Mouse (Mus musculus): Measurements from ENCODE around the gene DXBay18. TPM values are rescaled to one million over a fixed set of nuclear protein-coding genes. Genes with fewer than 3 reads are reported as not detected.
"Not testable (repeated sequence)": the region's sequence is repeated elsewhere in the genome, so short reads cannot be mapped to it uniquely, and the experiment has no call there.

Gene DXBay18
- 0.55 TPM in 1 of 2 replicates, not detected in the other for polyA plus RNA-seq (2012; ENCODE audit: insufficient read depth, insufficient read length, missing spikeins)

DNA sequence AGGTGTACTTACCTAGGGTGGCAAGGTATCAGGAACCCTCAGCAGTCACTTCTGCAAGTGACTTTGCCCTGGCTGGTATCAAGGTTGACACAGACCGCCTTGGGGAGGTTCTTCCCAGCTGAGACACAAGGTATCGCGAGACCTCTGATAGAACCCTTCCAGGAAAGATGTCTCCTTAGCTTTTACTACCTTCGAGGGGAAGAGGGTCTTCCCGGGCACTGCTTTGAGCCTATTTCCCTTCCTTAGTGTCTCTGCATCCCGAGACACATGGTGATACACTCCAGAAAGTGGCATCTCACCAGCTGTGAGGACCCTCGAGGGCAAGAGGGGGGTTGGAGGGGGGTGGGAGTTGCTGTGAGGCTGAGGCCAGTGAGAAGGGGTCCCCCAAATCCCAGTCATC lies at the start of gene DXBay18:
TSS of gene DXBay18 (minus strand) at position 101 of the 400 bp plus-strand sequence.
- H3K27ac ChIP-seq (replicated peaks; ENCODE audit: low read depth, low read length); H3K4me1 ChIP-seq (ENCODE audit: control insufficient read depth, insufficient read depth, insufficient read length, low read length); H3K4me3 ChIP-seq (ENCODE audit: insufficient read depth, low read depth, low read length): not testable (repeated sequence)

DNA sequence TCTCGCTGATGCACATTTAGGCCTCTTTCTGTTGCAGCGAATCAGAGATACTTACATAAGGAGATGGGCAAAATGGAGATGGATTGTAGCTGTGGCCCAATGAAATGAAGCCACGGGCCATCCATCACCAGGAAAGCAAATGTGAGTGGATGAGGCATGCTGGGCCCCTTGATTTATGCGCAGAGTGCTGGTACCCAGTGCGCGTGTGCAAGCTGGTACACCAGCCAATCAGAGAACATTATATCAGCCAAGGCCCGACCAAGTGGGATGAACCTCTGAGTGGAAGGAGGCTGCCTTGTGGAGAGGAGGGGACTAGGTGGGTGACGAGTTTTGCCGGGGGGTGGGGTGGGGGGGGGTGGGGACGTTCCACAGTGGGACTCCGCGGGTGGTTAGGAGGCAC lies 42.7 kb upstream of the DXBay18 start, which contains the start of gene Xlr3b:
TSS of gene Xlr3b (plus strand) at position 274 of the 400 bp plus-strand sequence.
- not testable (repeated sequence) for H3K4me1 ChIP-seq (ENCODE audit: control insufficient read depth, insufficient read depth, insufficient read length, low read length); H3K4me3 ChIP-seq (ENCODE audit: insufficient read depth, low read depth, low read length); H3K27ac ChIP-seq (replicated peaks; ENCODE audit: low read depth, low read length)

DNA sequence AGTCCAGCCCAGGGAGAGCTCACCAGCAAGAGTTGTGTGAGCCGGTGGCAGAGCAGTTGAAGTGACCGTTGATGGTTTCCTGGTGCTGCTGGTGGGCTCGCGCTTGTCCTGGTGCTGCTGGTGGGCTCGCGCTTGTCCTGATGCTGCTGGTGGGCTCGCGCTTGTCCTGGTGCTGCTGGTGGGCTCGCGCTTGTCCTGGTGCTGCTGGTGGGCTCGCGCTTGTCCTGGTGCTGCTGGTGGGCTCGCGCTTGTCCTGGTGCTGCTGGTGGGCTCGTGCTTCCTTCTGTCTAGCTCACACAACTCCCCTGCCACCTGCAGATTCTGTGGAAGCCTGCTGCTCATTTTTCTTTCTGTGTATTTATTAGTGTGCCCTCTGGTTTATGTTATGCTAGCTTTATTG lies 27.6 kb upstream of the DXBay18 start, which contains the start of gene Spin2d:
TSS of gene Spin2d (minus strand) at position 101 of the 400 bp plus-strand sequence.
- H3K4me1 ChIP-seq (ENCODE audit: control insufficient read depth, insufficient read depth, insufficient read length, low read length); H3K27ac ChIP-seq (replicated peaks; ENCODE audit: low read depth, low read length); H3K4me3 ChIP-seq (ENCODE audit: insufficient read depth, low read depth, low read length): not testable (repeated sequence)

DNA sequence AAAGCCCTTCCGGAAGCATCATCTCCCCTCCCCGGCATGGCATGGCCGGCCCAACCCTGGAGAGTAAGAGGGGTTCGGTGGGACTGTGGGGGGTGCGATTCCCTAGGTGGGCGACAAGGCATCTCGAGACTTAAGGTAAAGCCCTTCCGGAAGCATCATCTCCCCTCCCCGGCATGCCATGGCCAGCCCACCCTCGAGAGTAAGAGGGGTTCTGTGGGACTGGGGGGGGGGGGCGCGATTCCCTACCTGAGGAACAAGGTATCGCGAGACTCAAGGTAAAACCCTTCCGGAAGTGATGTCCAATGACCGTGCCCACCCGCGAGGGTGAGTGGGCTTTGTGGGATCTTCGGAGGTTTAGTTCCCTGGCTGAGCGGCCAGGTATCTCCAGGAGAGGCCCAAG lies 754 bp downstream of the DXBay18 start, which contains the start of gene Xlr5b:
TSS of gene Xlr5b (plus strand) at position 301 of the 400 bp plus-strand sequence.
- not testable (repeated sequence) for H3K4me1 ChIP-seq (ENCODE audit: control insufficient read depth, insufficient read depth, insufficient read length, low read length); H3K27ac ChIP-seq (replicated peaks; ENCODE audit: low read depth, low read length); H3K4me3 ChIP-seq (ENCODE audit: insufficient read depth, low read depth, low read length)

DNA sequence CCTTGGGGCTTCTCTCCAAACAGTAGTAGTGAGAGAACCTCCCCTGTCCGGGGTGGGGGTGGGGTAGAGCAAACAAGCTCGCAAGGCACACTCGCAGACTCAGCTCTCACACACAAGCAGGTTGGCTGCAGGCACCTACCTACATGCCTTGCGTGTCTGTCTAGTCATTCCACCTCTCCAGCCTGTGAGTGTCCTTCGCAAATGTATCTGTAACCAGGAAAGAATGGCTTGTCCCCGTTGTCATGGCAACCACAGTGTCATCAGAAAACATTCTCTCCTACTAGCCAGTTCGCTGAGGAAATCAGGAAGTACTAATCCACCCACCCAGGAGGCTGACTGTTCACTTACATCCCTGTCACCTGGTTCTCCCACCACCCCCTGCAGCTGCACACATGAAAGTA lies 6.0 kb downstream of the DXBay18 start:
- H3K4me3 ChIP-seq (ENCODE audit: insufficient read depth, low read depth, low read length); H3K4me1 ChIP-seq (ENCODE audit: control insufficient read depth, insufficient read depth, insufficient read length, low read length); H3K27ac ChIP-seq (replicated peaks; ENCODE audit: low read depth, low read length): not testable (repeated sequence)

DNA sequence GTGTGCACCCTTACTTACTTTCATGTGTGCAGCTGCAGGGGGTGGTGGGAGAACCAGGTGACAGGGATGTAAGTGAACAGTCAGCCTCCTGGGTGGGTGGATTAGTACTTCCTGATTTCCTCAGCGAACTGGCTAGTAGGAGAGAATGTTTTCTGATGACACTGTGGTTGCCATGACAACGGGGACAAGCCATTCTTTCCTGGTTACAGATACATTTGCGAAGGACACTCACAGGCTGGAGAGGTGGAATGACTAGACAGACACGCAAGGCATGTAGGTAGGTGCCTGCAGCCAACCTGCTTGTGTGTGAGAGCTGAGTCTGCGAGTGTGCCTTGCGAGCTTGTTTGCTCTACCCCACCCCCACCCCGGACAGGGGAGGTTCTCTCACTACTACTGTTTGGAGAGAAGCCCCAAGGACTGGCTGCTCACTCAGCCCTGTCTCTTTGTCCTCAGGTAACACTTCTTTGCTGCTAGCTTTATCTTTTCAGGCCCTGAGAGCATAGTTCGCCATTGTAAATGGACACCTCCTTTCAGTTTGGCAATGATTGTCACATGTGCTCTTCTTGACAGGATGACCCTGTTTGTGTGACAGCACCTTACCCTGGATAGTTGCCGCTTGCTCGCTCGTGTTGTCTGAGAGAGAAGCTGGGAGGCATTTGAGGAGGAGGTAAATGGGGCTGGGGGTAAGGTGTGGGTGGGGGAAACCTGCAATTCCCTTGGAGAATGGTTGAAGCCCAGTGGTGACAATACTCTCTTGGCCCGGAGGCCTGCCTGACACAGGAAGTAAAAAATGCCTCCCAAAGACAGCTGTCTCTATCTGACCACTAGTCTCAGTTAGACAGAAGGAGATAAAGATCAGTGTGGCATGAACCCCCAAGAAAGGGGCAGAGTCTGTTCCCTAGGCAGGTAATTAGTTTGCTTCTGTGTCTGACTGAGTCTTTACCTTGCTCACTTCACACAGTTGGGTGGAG lies 26.1 kb downstream of the DXBay18 start:
- not testable (repeated sequence) for H3K27ac ChIP-seq (replicated peaks; ENCODE audit: low read depth, low read length); H3K4me3 ChIP-seq (ENCODE audit: insufficient read depth, low read depth, low read length)

DNA sequence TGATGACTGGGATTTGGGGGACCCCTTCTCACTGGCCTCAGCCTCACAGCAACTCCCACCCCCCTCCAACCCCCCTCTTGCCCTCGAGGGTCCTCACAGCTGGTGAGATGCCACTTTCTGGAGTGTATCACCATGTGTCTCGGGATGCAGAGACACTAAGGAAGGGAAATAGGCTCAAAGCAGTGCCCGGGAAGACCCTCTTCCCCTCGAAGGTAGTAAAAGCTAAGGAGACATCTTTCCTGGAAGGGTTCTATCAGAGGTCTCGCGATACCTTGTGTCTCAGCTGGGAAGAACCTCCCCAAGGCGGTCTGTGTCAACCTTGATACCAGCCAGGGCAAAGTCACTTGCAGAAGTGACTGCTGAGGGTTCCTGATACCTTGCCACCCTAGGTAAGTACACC lies 32.5 kb downstream of the DXBay18 start, which contains the start of gene Gm14685:
TSS of gene Gm14685 (plus strand) at position 301 of the 400 bp plus-strand sequence.
- not testable (repeated sequence) for H3K4me1 ChIP-seq (ENCODE audit: control insufficient read depth, insufficient read depth, insufficient read length, low read length); H3K4me3 ChIP-seq (ENCODE audit: insufficient read depth, low read depth, low read length); H3K27ac ChIP-seq (replicated peaks; ENCODE audit: low read depth, low read length)

More for the DNA sequence above, 26.1 kb downstream of the DXBay18 start:
- not testable (repeated sequence) for H3K4me1 ChIP-seq (ENCODE audit: control insufficient read depth, insufficient read depth, insufficient read length, low read length)

DNA sequence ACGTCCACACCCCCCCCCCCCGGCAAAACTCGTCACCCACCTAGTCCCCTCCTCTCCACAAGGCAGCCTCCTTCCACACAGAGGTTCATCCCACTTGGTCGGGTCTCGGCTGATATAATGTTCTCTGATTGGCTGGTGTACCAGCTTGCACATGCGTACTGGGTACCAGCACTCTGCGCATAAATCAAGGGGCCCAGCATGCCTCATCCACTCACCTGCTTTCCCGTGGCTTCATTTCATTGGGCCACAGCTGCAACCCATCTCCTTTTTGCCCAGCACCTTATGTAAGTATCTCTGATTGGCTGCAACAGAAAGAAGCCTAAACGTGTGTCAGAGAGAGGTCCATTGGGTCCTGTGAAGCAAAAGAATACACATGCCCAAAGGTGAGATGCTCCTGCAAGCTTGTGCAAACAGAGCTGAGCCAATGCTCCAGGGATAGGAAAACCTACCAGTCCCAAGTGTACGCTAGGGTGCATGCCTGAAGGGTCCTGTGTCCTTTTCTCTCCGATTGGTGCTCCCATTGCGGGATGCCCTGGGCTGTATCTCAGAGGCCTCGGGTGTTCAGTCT lies 52.2 kb downstream of the DXBay18 start, which contains the start of gene Xlr3a:
TSS of gene Xlr3a (minus strand) at position 155 of the 568 bp plus-strand sequence.
- not testable (repeated sequence) for H3K27ac ChIP-seq (replicated peaks; ENCODE audit: low read depth, low read length); H3K4me1 ChIP-seq (ENCODE audit: control insufficient read depth, insufficient read depth, insufficient read length, low read length); H3K4me3 ChIP-seq (ENCODE audit: insufficient read depth, low read depth, low read length)

Other genes with a start within 250 kb of the DXBay18 start
- gene Cetn2, start 231.0 kb downstream of the DXBay18 start, polyA plus RNA-seq (2012; ENCODE audit: insufficient read depth, insufficient read length, missing spikeins), result 40.1 and 42.6 TPM in 2 replicates
- 81.7 and 105 TPM in 2 replicates for gene Nsdhl, start 230.9 kb downstream of the DXBay18 start, polyA plus RNA-seq (2012; ENCODE audit: insufficient read depth, insufficient read length, missing spikeins)
- gene Zfp185, start 162.1 kb downstream of the DXBay18 start, polyA plus RNA-seq (2012; ENCODE audit: insufficient read depth, insufficient read length, missing spikeins), result 6.0 and 7.1 TPM in 2 replicates
- gene Pnma5, start 112.3 kb downstream of the DXBay18 start, polyA plus RNA-seq (2012; ENCODE audit: insufficient read depth, insufficient read length, missing spikeins), result not detected in 2 replicates
- not detected in 2 replicates for gene Pnma3, start 84.7 kb downstream of the DXBay18 start, polyA plus RNA-seq (2012; ENCODE audit: insufficient read depth, insufficient read length, missing spikeins)
- 5.0 TPM in 1 of 2 replicates, not detected in the other for gene Xlr4a, start 67.0 kb downstream of the DXBay18 start, polyA plus RNA-seq (2012; ENCODE audit: insufficient read depth, insufficient read length, missing spikeins)
- gene Xlr3a, start 52.4 kb downstream of the DXBay18 start, polyA plus RNA-seq (2012; ENCODE audit: insufficient read depth, insufficient read length, missing spikeins), result 1.3 and 3.2 TPM in 2 replicates
- gene Gm14685, start 32.4 kb downstream of the DXBay18 start, polyA plus RNA-seq (2012; ENCODE audit: insufficient read depth, insufficient read length, missing spikeins), result not detected in 2 replicates
- gene Xlr5b, start 654 bp downstream of the DXBay18 start, polyA plus RNA-seq (2012; ENCODE audit: insufficient read depth, insufficient read length, missing spikeins), result 1.3 TPM in 1 of 2 replicates, not detected in the other
- gene Spin2d, start 27.5 kb upstream of the DXBay18 start, polyA plus RNA-seq (2012; ENCODE audit: insufficient read depth, insufficient read length, missing spikeins), result not detected in 2 replicates
- gene Xlr3b, start 42.8 kb upstream of the DXBay18 start, polyA plus RNA-seq (2012; ENCODE audit: insufficient read depth, insufficient read length, missing spikeins), result 4.6 and 10.4 TPM in 2 replicates
- gene Xlr4b, start 64.9 kb upstream of the DXBay18 start, polyA plus RNA-seq (2012; ENCODE audit: insufficient read depth, insufficient read length, missing spikeins), result 3.8 TPM in 1 of 2 replicates, not detected in the other
- 4.4 and 5.8 TPM in 2 replicates for gene F8a, start 78.8 kb upstream of the DXBay18 start, polyA plus RNA-seq (2012; ENCODE audit: insufficient read depth, insufficient read length, missing spikeins)
- gene Xlr4c, start 93.7 kb upstream of the DXBay18 start, polyA plus RNA-seq (2012; ENCODE audit: insufficient read depth, insufficient read length, missing spikeins), result not detected in 2 replicates
- 1.9 TPM in 1 of 2 replicates, not detected in the other for gene Xlr3c, start 115.9 kb upstream of the DXBay18 start, polyA plus RNA-seq (2012; ENCODE audit: insufficient read depth, insufficient read length, missing spikeins)
- not detected in 2 replicates for gene Xlr5a, start 143.5 kb upstream of the DXBay18 start, polyA plus RNA-seq (2012; ENCODE audit: insufficient read depth, insufficient read length, missing spikeins)
- not detected in 2 replicates for gene Xlr5c, start 143.5 kb upstream of the DXBay18 start, polyA plus RNA-seq (2012; ENCODE audit: insufficient read depth, insufficient read length, missing spikeins)
- not detected in 2 replicates for gene Gm45015, start 187.4 kb upstream of the DXBay18 start, polyA plus RNA-seq (2012; ENCODE audit: insufficient read depth, insufficient read length, missing spikeins)
- 2.4 and 2.8 TPM in 2 replicates for gene Zfp275, start 193.2 kb upstream of the DXBay18 start, polyA plus RNA-seq (2012; ENCODE audit: insufficient read depth, insufficient read length, missing spikeins)
- gene Gm18336, start 249.3 kb upstream of the DXBay18 start, polyA plus RNA-seq (2012; ENCODE audit: insufficient read depth, insufficient read length, missing spikeins), result not detected in 2 replicates